Mouse (Mus musculus) adrenal gland, postnatal 25 days (tissue): ENCODE results near the gene Ccl9. TPM values are rescaled to one million over a fixed set of nuclear protein-coding genes. Genes with fewer than 3 reads are reported as not detected.

Experiments
- DNase-seq: peaks from one replicate; pipeline ENCODE4 v3.0.0; 2021; ENCODE audit warnings: mixed read lengths
- total RNA-seq: library from RNA; stranded (reverse); gene quantifications from 2 replicates; pipeline ENCODE4 v1.2.3, GENCODE M21; 2021

The Ccl9 gene
- total RNA-seq, 1 experiment from 2014 or later, result 2.3 TPM

DNA sequence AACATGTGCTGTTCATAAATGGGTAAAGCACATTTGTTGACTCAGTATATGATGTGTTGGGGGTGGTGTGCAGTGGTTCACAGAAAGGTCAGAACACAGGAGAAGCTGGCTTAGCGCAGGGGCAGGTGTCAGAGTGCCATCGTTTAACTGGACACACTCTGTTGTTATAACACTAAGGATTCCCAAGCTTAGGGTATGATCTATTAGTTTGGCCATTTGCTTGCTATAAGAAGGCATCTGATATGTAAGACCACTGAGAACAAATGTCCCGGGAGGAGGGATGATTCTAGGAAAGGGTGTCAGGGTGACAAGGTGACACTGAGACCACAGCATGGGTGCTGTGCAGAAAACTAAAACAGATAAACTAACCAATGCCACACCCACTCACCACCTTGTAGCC is 41.6 kb downstream of the Ccl9 start:
- no peak for DNase-seq

DNA sequence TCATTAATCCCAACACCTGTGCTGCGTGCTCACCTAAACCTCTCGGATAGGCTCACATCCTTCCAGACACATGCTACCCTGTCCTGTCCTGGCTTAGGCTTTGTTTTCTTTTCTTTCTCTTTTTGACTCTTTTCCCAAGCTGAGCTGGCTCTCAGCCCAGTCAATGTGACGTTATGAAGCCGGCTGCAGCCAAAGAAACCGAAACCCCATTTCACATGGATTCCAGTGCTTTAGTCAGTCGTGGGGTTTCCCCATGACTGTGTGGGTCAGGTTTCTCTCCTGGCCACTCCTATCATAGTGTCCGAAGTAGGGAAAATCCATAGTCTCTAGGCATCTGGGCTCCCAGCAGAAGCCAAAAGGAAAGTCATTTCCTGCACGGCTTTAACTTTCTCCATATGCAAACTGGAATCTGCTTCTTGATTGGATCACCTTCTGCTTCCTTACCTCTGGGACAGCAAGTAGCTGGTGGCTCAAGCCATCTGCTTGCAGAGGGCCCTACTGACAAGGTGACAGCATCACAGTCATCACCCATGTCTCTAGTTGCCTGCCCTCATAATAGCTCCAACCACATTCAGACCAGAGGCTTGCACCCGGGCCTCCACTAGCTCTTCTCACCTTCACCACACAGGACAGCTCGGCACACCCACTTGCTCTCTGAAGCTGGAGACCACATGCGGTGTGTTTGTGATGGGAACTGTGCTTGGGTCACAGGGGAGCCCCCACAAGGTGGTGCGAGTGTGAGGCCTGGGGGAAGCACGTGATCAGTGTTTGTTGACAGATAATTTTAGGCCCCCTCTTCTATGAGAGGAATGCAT is 43.6 kb downstream of the Ccl9 start:
- DNase-seq, result peak; percentile 82

DNA sequence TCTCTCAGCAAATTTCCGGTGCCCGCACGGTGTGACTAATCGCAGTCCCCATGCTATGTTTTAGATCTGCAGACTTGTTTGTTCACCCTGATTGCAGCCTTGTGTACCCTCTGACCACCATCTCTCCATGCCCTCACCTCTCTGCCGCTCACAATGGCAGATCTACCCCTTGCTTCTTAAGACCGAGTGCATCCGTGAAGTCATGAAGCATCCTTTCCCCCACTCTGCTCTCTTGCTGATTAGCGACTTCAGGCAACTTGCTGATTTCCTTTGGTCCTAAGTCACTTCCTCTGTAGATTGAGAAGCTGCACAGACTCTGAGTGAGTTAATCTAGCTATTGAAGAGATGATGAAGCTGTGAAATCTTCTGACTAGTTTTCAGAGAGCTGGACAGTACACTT is 44.3 kb downstream of the Ccl9 start:
- DNase-seq, result no peak

DNA sequence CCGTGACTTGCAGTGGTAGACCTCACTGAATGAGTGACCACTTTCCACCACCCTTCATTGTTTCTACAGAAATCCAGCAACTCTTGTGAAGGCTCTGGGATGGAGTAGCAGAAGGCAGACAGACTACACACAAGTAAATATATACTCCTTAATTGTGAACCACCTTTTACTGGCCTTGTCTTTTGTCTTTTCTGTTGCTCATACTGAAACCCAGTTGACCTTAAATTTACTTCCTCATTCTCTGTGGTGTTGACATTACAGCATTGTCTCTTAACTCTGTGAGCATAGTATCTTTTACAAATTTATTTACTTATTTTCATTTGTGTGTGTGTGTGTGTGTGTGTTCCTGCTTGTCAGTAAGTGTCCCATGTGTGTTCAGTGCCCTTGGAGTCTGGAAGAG is 45.2 kb downstream of the Ccl9 start:
- DNase-seq, result no peak

DNA sequence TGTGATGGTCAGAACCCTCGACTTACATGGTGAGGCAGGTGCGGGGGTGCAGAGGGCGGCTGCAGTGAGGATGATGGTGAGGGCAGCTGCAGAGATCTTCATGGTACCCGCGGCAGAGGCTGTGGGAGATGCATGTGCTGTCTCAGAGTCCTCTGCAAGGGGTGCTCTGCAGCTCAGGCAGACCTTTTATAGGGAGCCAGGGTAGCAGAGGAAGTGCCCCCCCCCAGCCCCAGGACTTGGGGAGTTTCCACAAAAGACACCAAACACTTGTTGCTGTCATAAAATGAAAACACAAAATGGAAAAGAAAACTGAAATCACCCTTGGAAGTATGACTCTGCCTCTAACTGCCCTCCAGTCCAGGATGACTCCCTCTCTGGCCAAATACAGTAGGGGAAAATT is 48.1 kb downstream of the Ccl9 start, which contains the start of gene Ccl5:
Ccl5 (minus strand) TSS at position 159 of the 400 bp plus-strand sequence.
- no peak for DNase-seq

DNA sequence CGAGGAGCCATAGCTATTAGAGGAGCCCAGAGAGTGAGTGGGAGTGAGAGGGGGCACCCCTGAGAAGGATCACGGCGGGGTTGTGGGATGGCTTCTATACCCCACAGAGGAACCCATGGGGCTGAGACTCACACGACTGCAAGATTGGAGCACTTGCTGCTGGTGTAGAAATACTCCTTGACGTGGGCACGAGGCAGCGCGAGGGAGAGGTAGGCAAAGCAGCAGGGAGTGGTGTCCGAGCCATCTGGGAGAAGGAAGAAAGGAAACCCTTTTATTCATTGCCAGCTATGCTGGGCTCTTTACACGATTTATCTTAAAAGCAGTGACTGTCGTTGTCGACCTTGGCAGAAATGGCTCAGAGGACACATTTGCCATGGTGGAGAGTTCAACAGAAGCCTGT is 49.4 kb downstream of the Ccl9 start:
- DNase-seq, result no peak

Other genes starting within 250 kb of the Ccl9 start
- 9.8 and 12.7 TPM in 2 replicates for gene Rasl10b, start 169.5 kb downstream of the Ccl9 start, total RNA-seq
- gene Gas2l2, start 149.2 kb downstream of the Ccl9 start, total RNA-seq, result not detected in 2 replicates
- 0.43 TPM in 1 of 2 replicates, not detected in the other for gene 1700020L24Rik, start 141.0 kb downstream of the Ccl9 start, total RNA-seq
- 6.7 and 8.0 TPM in 2 replicates for gene Mmp28, start 115.6 kb downstream of the Ccl9 start, total RNA-seq
- gene Taf15, start 105.5 kb downstream of the Ccl9 start, total RNA-seq, result 72.8 and 73.5 TPM in 2 replicates
- gene Heatr9, start 56.5 kb downstream of the Ccl9 start, total RNA-seq, result not detected in 2 replicates
- 0.88 TPM in 1 of 2 replicates, not detected in the other for gene Ccl5, start 48.1 kb downstream of the Ccl9 start, total RNA-seq
- 5.9 and 6.0 TPM in 2 replicates for gene Ccl6, start 14.5 kb upstream of the Ccl9 start, total RNA-seq
- gene Rpl9-ps1, start 67.0 kb upstream of the Ccl9 start, total RNA-seq, result not detected in 2 replicates
- 0.43 TPM in 1 of 2 replicates, not detected in the other for gene Ccl3, start 70.7 kb upstream of the Ccl9 start, total RNA-seq
- gene Ccl4, start 83.9 kb upstream of the Ccl9 start, total RNA-seq, result not detected in 2 replicates
- 0.88 TPM in 1 of 2 replicates, not detected in the other for gene Wfdc17, start 125.4 kb upstream of the Ccl9 start, total RNA-seq
- not detected in 2 replicates for gene Wfdc18, start 130.4 kb upstream of the Ccl9 start, total RNA-seq
- gene Wfdc21, start 168.3 kb upstream of the Ccl9 start, total RNA-seq, result not detected in 2 replicates
- 17.0 and 17.1 TPM in 2 replicates for gene Heatr6, start 175.1 kb upstream of the Ccl9 start, total RNA-seq